Mouse (Mus musculus): ENCODE measurements around the gene Bean1. TPM values are rescaled to one million over a fixed set of nuclear protein-coding genes. Genes with fewer than 3 reads are reported as not detected.
A peak's percentile ranks its signal among the peaks of the same experiment; 100 is the strongest.

Gene Bean1
- polyA plus RNA-seq, 1 experiment from 2014 or later, result 0.23 TPM

DNA sequence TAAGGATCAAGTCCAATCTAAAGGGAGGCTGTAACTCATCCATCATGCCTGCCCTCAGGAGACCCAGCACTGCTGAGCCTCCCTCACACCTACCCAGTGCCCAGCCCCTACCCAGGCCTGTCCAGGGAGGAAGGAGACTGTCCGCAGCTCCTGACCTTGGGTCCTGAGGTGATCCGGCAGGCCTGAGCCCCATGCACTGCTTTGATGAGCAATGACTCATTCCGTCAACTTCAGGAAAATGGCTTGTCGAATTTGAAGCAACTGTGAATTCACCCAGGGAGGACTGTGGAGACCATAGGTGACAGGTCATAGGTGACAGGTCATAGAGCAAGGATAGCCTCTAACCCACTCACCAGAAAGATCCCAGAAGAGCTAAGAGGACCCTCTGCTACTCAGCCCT is 26.9 kb upstream of the Bean1 start:
- peak; percentile 54 for DNase-seq (ENCODE audit: low spot score)
- H3K27me3 ChIP-seq (ENCODE audit: insufficient read depth, poor library complexity, severe bottlenecking), result no peaks in the 10 kb centered on the region
- no peak overlapping the region for H3K27ac ChIP-seq
- H3K9me3 ChIP-seq, result no peaks in the 10 kb centered on the region
- WGBS, result 85% methylated on average over 4 of the region's 4 CpGs
- no peak overlapping the region for H3K4me3 ChIP-seq
- H3K36me3 ChIP-seq, result peaks cover 9% of the 10 kb centered on the region
- peaks cover 3% of the 10 kb centered on the region; the same call in 1 of the 2 replicates for H3K4me1 ChIP-seq

DNA sequence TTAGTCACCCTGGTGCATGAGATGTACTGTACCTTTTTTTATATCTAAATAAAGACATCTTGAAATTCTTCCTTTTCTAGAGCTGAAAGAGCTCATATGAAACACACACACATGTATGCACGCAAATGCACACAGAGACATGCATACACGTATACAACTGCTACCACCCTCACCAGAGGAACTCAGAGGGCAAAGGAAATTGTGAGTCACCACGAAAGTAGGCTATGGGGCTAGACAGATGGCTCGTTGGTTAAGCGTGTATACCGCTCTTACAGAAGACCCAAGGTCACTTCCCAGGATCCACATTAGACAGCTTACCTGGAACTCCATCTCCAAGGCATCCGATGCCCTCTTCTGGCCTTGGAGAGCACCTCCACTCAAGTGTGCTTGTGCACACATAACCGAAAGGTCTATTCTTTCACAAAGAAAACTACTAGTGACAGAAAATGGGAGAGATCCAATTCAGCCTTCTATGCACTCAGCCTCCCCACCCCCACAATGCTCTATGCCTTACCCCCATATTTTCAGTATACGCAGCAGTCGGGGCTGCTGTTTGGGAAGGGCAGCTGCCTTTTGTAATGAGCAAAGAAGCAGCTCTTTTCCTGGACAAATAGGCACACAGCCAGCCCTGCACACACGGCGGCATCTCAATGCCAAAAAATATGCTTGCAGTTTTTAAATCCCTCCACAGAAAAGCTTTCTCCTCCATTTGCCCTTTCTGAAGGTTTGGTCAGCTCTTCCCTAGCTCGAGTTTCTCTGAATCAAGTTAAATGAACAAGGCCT is 25.6 kb upstream of the Bean1 start:
- no peak overlapping the region for H3K4me3 ChIP-seq
- peak; percentile 67 for DNase-seq (ENCODE audit: low spot score)
- H3K9me3 ChIP-seq, result no peaks in the 10 kb centered on the region

DNA sequence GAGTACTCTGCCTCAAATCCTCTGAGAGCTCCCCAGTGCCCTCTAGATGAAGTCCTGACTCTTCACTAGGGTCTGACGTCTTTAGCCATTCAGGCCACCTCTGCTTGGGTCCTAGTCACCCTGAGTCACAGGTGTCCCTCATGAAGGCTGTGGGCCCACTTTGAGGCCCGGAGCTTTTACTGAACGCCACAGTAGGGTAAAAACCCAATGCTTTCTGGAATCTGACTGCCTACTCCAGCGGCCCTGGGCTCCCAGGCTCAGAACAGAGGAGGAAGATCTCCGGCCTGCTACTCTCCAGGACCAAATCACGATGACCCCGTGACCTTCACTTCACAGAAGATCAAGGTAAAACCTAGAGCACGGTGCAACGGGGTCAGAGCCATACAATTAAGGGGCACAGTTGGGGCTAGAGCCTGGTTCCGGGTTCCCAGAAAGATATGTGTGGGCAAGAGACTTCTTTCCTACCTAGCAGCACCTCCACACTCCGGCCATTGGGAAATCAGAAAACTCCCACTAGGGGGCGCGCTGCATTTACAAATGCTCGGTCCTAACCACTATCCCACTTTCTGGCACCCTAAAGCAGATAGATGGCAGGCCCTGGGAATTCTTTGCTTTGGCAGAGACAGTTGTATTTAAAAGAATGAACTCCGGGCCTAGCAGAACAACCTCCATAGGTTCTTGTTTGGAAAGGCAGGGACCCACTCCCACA is 24.1 kb upstream of the Bean1 start:
- H3K27me3 ChIP-seq (ENCODE audit: insufficient read depth, poor library complexity, severe bottlenecking), result no peaks in the 10 kb centered on the region
- H3K4me3 ChIP-seq, result no peak overlapping the region
- H3K27ac ChIP-seq, result no peak overlapping the region
- WGBS, result 33% methylated on average over 15 of the region's 15 CpGs
- H3K9me3 ChIP-seq, result no peaks in the 10 kb centered on the region
- peaks cover 3% of the 10 kb centered on the region; the same call in 1 of the 2 replicates for H3K4me1 ChIP-seq
- peak; percentile 84 for DNase-seq (ENCODE audit: low spot score)
- peaks cover 9% of the 10 kb centered on the region for H3K36me3 ChIP-seq

More for the DNA sequence above, 25.6 kb upstream of the Bean1 start:
- Histone ChIP-seq H3K4me1 (peaks cover 3% of the 10 kb centered on the region; the same call in 1 of the 2 replicates), H3K27me3 (ENCODE audit: insufficient read depth, poor library complexity, severe bottlenecking) (no peaks in the 10 kb centered on the region), H3K27ac (no peak overlapping the region), H3K36me3 (peaks cover 9% of the 10 kb centered on the region)
- WGBS, result 79% methylated on average over 13 of the region's 13 CpGs

DNA sequence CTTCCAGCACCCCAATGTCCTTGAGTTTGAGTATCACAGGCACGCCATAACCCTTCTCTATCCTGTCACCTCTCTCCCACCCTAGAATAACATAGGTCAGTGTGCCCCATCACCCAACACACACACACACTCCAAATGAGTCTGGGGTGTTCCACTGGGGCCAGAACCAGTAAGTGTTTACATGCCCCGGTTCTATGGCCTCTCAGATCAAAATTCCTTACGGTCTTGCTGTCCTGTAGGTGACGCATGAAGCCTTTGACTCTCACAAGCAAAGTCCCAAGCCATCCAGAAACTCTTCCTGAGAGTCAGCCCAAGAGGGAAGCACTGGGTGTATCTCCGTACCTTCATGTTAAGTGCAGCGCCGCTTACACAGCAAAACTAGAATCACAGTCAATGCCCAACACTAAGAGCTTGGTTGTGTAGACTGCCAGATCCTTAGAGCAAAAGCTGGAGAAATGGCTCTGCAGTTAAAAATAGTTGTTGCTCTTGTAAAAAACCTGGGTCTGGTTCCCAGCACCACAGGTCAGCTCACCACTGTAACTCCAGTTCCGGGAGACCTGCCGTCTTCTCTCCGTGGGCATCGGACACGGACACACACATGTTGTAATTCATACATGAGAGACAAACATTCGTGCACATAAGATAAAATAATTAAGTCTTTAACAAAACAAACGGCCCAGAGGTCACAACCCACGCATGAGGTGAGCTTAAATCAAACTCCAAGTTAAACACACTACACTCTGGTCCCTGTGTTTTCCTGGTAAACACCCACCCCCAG is 23.3 kb upstream of the Bean1 start:
- Histone ChIP-seq H3K4me1 (peaks cover 3% of the 10 kb centered on the region; the same call in 1 of the 2 replicates), H3K4me3 (no peak overlapping the region), H3K27ac (no peak overlapping the region), H3K9me3 (no peaks in the 10 kb centered on the region), H3K27me3 (ENCODE audit: insufficient read depth, poor library complexity, severe bottlenecking) (no peaks in the 10 kb centered on the region), H3K36me3 (peaks cover 9% of the 10 kb centered on the region)
- 89% methylated on average over 15 of the region's 15 CpGs for WGBS
- DNase-seq (ENCODE audit: low spot score), result peak; percentile 69

DNA sequence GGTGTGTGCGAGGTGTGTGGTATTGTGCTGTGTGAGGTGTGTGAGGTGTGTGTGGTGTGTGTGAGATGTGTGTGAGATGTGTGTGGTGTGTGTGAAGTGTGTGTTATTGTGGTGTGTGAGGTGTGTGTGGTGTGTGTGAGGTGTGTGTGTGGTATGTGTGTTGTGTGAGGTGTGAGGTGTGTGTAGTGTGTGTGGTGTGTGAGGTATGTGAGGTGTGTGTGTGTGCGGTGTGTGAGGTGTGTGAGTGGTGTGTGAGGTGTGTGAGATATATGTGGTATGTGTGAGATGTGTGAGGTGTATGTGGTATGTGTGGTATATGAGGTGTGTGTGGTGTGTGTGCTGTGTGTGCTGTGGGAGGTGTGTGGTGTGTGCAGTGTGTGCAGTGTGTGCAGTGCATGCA is 22.3 kb upstream of the Bean1 start:
- Histone ChIP-seq H3K27ac (no peak overlapping the region), H3K4me1 (peaks cover 3% of the 10 kb centered on the region; the same call in 1 of the 2 replicates), H3K27me3 (ENCODE audit: insufficient read depth, poor library complexity, severe bottlenecking) (no peaks in the 10 kb centered on the region), H3K4me3 (no peak overlapping the region), H3K36me3 (peaks cover 4% of the 10 kb centered on the region; the same call in 1 of the 2 replicates), H3K9me3 (no peaks in the 10 kb centered on the region)
- WGBS, result 90% methylated on average over 2 of the region's 2 CpGs
- peak; percentile 63 for DNase-seq (ENCODE audit: low spot score)

DNA sequence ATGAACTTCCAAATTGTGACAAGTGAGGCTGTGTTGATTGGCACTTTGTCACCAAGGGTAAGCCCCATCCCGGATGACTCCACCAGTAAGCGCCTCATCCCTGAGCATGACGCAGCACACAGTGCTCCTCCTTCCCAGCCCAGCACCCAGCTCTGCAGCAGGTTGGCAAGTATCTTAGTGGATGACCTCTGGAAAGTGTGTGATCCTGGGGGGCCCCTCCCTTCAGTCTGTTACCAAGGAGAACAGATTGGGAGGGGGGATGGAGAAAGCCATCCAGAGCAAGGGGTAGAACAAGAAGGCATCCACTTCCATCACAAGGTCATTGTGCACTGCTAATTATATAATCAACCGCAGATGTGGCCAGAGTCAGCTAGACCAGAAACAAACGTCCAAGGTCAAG is 9.5 kb upstream of the Bean1 start:
- Histone ChIP-seq H3K4me1 (no peaks in the 10 kb centered on the region), H3K4me3 (no peak overlapping the region), H3K27me3 (ENCODE audit: insufficient read depth, poor library complexity, severe bottlenecking) (no peaks in the 10 kb centered on the region), H3K9me3 (no peaks in the 10 kb centered on the region), H3K36me3 (no peaks in the 10 kb centered on the region), H3K27ac (no peak overlapping the region)
- 70% methylated on average over 5 of the region's 5 CpGs for WGBS
- DNase-seq (ENCODE audit: low spot score), result no peak

DNA sequence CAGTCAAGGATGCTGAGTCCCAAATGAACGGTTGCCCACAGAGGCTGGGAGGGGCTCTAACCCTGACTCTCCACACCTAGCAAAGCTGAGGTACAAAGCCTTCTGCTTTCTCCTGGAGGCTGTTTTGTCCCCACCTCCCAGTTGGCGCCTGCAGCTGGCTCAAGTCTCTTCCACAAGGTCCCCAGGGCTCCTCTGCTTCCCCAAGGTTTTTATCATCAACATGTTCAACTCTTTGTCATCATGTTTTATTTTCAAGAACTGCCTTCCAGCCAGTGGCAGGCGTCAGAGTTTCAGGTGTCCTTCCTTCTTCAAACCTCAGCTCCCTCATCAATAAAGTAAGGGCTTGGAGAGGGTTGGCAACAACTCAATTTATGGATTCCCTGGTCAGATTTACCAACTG is 781 bp upstream of the Bean1 start:
- no peak for DNase-seq (ENCODE audit: low spot score)
- Histone ChIP-seq H3K9me3 (no peaks in the 10 kb centered on the region), H3K4me3 (no peak overlapping the region), H3K36me3 (no peaks in the 10 kb centered on the region), H3K27ac (no peak overlapping the region), H3K4me1 (peaks cover 9% of the 10 kb centered on the region; the same call in 1 of the 2 replicates), H3K27me3 (ENCODE audit: insufficient read depth, poor library complexity, severe bottlenecking) (peaks cover 59% of the 10 kb centered on the region)
- WGBS, result 56% methylated on average over 3 of the region's 3 CpGs

DNA sequence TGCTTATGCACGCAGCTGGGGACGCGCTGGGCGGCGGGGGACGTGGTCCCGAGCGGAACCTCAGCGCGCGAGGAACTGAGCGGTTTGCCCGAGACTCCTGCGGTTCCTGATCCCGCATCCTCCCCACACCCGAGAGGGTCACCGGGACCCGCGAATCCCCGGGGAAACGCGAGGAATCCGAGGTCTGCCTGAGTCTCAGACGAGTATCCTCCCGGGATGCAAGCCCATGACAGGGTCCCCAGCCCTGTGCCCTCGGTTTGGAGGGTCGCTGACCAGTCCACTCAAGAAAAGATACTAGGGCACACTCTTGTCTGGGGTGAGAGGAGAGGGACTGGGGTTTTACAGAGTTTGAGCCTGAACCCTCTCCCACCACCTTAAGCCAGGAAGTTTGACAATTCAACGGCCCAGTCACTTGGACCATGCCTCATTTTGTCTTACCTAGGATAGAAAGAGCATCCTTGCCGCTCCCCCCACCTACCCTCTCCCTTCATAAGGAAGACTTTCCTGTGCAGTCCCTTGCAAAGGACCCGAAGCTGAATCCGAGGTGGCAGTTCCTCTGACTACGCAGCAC is 893 bp downstream of the Bean1 start:
- H3K9me3 ChIP-seq, result no peaks in the 10 kb centered on the region
- H3K36me3 ChIP-seq, result no peaks in the 10 kb centered on the region
- no peak for DNase-seq (ENCODE audit: low spot score)
- H3K4me3 ChIP-seq, result peak overlapping the region; percentile 69
- H3K27me3 ChIP-seq (ENCODE audit: insufficient read depth, poor library complexity, severe bottlenecking), result peaks cover 60% of the 10 kb centered on the region
- WGBS, result 4% methylated on average over 32 of the region's 32 CpGs
- H3K4me1 ChIP-seq, result peaks cover 15% of the 10 kb centered on the region
- peak overlapping the region; percentile 77 for H3K27ac ChIP-seq

DNA sequence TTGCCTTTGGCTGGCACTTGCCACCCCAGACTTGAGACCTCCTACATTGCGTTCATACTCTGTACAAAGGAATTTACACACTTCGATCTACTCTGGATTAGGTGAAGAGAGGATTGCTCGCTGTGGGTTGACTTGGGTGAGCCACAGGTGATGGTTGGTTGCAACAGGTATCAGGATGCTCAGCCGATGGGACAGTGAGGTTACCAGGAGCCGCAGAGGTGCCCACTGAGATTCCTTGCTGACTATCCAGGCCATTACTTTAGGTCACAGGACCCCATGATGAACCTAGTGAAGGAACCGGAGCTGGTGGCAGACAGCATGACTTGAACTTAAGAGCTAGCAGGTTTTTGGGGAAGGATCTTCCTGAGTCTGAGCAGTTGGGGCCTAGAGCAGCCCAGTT is 2.2 kb downstream of the Bean1 start:
- WGBS, result 81% methylated on average over 6 of the region's 6 CpGs
- Histone ChIP-seq H3K9me3 (no peaks in the 10 kb centered on the region), H3K4me1 (peaks cover 17% of the 10 kb centered on the region), H3K4me3 (no peak overlapping the region), H3K27ac (no peak overlapping the region), H3K36me3 (no peaks in the 10 kb centered on the region), H3K27me3 (ENCODE audit: insufficient read depth, poor library complexity, severe bottlenecking) (peaks cover 69% of the 10 kb centered on the region)
- DNase-seq (ENCODE audit: low spot score), result peak; percentile 56

DNA sequence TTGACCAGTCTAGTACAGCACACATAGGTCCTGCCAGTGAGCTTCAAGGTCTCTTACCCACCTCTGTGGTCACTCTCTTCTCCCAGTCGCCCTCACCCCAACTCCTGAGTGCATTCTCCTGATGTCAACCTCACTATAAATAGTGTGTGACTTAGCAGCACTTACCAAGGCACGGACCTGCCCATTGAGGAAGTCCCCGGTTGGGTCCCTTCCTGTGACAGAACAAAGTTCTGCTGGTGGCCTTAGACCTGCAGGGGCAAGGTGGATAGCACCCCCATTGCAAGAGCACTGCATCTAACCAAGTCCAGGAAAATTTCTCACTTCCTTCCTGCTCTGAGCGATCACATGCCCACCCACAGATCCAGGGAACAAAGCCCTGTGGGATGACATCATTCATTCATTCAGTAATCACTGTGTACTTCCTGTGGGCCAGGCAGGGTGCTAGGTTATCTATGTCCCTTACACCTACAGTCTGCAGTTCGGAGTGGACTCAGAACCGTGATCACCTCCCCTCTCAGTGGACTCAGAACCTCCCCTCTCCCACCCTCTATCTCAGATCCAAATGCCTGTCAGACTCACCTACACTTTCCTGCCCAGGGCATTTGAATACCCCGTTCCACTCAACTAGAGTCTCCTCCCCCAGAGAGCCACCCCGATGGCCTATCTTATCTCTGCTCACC is 5.7 kb downstream of the Bean1 start:
- peaks cover 45% of the 10 kb centered on the region for H3K27me3 ChIP-seq (ENCODE audit: insufficient read depth, poor library complexity, severe bottlenecking)
- no peaks in the 10 kb centered on the region for H3K36me3 ChIP-seq
- 46% methylated on average over 8 of the region's 8 CpGs for WGBS
- no peaks in the 10 kb centered on the region for H3K9me3 ChIP-seq
- peaks cover 11% of the 10 kb centered on the region for H3K4me1 ChIP-seq
- DNase-seq (ENCODE audit: low spot score), result no peak
- no peak overlapping the region for H3K27ac ChIP-seq
- H3K4me3 ChIP-seq, result no peak overlapping the region

DNA sequence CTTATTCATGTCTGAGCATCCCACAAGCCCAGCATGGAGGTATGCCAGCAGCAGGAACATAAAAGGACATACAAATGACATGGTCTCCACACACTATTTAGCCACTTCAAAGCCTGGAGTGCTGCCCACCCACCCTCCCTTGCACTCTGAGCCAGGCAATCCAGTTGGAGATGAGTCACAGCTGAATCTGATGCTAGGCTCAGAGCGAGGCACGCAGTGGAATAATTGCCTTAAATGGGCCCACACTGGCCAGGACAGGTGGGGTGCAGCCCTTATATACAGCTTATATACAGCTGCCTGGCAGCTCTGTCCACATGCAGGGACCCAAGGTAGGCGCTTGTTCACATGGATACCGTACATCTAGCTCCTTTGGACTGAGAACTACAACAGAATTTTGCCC is 6.8 kb downstream of the Bean1 start:
- Histone ChIP-seq H3K27me3 (ENCODE audit: insufficient read depth, poor library complexity, severe bottlenecking) (peaks cover 40% of the 10 kb centered on the region), H3K9me3 (no peaks in the 10 kb centered on the region), H3K4me1 (peaks cover 8% of the 10 kb centered on the region), H3K27ac (no peak overlapping the region), H3K4me3 (no peak overlapping the region), H3K36me3 (no peaks in the 10 kb centered on the region)
- DNase-seq (ENCODE audit: low spot score), result no peak
- 72% methylated on average over 4 of the region's 4 CpGs for WGBS

DNA sequence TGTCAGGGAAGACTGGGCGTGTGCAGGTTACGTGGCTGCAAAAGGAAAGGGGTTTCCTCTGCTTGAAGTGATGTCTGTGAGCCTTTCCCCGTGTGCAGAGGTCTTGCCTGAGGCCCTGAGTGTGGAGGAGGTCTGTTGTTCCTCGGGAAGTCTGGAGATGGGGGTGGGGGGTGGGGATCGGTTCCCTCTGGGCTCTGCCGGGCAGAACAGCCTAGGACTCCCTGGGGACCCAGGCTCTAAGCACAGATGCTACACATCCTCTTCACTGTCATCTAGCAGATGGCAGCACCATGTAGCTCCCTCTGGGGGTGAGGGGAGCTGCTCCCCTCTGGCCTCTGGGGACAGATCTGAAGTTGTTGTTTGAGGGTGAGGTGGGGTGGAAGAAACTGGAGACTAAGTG is 14.7 kb downstream of the Bean1 start:
- H3K9me3 ChIP-seq, result no peaks in the 10 kb centered on the region
- WGBS, result 31% methylated on average over 6 of the region's 6 CpGs
- H3K4me1 ChIP-seq, result no peaks in the 10 kb centered on the region
- H3K27ac ChIP-seq, result no peak overlapping the region
- H3K27me3 ChIP-seq (ENCODE audit: insufficient read depth, poor library complexity, severe bottlenecking), result peaks cover 20% of the 10 kb centered on the region
- no peak for DNase-seq (ENCODE audit: low spot score)
- H3K36me3 ChIP-seq, result no peaks in the 10 kb centered on the region
- no peak overlapping the region for H3K4me3 ChIP-seq
